Mouse (Mus musculus): Measurements from ENCODE around the gene Mrps5.

DNA sequence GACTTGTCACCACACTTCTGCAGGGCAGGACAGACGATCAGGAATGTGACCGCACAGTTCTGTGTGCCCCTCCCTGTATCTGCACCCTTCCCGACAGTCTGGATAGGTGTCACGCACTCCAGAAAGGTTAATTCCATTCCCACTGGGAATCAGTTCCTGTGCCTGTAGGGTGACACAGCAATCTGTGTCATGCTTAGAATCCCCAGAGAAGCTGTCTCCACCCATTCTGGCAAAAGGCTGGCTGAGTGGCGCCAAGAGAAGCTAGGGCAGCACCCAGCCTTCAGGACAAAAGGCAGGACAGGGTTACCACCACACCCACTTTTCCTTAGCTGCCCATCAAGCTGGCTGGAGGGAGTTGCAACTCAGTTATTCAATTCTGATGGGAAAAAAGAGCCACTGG is 62.9 kb downstream of the Mrps5 start:
- no peak for TF ChIP-seq POLR2A (IDR thresholded peaks at IDR 0.05; ENCODE audit: low read depth, low read length)
- TF ChIP-seq CTCF (conservative IDR thresholded peaks at IDR 0.05; ENCODE audit: insufficient read depth, insufficient read length, low read depth, low read length) = no peak

Measured in kidney, adult 2 months (tissue).